Mouse (Mus musculus) liver, embryonic 14.5 days (tissue): Measurements from ENCODE around the gene Bcl7a.

ENCODE experiments used
- CTCF ChIP-seq: IDR thresholded peaks from 2 replicates; pipeline ENCODE4 v1.5.1; 2016; ENCODE audit warnings: antibody characterized with exemption, low read depth, control low read depth
- EP300 ChIP-seq: IDR thresholded peaks from 2 replicates; pipeline ENCODE4 v1.6.1; 2016; ENCODE audit warnings: antibody characterized with exemption, low read depth

DNA sequence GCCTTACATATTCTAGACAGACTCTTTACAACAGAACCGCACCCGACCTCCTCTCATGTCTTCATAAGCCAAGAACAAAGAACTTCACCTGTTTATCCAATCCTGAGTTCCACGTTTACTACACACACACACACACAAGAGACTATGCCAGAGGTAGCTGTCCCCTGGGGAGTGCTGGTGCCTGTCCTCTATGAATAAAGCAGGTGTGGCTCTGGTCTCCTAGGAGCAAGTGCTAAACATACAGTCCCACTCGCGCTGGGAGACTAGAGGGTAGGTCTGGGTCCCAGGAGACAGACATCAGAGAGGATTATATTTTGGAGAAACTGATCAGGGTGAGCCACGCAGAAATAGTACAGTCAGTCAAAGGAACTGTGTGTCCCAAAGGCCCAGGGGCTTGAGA, 10.1 kb upstream of the Bcl7a start:
- TF ChIP-seq CTCF: no peak
- no peak for TF ChIP-seq EP300
